Mouse (Mus musculus): ENCODE data around the gene Rac1. TPM values are rescaled to one million over a fixed set of nuclear protein-coding genes. Genes with fewer than 3 reads are reported as not detected.

Rac1 gene
- polyA plus RNA-seq, 1 experiment from 2014 or later: 352 TPM

DNA sequence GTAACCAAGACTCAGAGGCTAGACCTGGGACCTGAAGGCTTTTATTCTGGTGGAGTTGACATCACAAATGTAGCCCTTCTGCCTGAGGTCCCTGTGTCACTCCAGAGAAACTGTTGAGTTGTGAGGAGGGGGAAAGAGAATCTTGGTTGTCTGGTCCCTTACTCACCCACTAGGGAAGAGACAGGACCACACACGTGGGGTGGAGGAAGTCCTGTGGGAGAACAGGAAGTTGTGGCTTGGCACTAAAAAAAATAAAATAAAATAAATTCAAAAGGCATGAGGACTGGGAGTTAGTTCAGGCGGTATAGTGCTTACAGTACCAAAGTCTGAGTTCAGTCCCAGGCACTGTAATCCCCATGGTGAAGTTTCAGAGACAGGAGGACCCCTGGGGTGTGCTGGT, 9.2 kb upstream of the Rac1 start:
- no peaks in the 10 kb centered on the region for H3K27me3 ChIP-seq (replicated peaks; ENCODE audit: control insufficient read depth, insufficient read depth, low read length)
- no peaks in the 10 kb centered on the region for H3K4me1 ChIP-seq (replicated peaks; ENCODE audit: control insufficient read depth, insufficient read depth, low read length)
- ATAC-seq (replicated peaks; ENCODE audit: low FRiP score) (no peak), DNase-seq (ENCODE audit: low spot score) (no peak)
- no peak overlapping the region for H3K4me2 ChIP-seq
- H3K4me3 ChIP-seq (ENCODE audit: low read depth, low read length): no peak overlapping the region
- H3K9ac ChIP-seq (ENCODE audit: low read depth, low read length): no peak overlapping the region
- 21% methylated on average over 2 of the region's 2 CpGs for WGBS
- no peak overlapping the region for H3K27ac ChIP-seq (ENCODE audit: low read depth, low read length)
- H3K9me3 ChIP-seq (ENCODE audit: control insufficient read depth, low read length): no peaks in the 10 kb centered on the region
- no peaks in the 10 kb centered on the region for H3K36me3 ChIP-seq (ENCODE audit: control insufficient read depth, insufficient read depth, low read length)

DNA sequence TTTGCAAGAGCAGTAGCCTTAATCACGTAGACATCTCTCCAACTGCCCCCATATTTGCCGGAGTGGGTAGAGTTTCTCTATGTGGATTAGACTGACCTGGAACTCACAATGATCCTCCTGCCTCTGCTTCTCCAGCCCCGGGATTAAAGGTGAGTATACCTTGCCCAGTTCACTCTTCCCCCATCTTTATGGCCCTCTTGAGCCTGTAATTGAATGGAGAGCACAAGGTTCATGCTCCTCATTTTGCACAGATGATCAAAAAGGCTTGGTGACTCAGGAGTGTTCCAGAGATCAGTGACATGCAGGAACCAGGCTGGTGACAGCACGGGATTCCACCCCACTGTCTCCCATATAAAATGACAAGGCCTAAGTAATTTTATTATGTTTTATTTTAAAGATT, 7.1 kb upstream of the Rac1 start:
- Histone ChIP-seq H3K9ac (ENCODE audit: low read depth, low read length) (no peak overlapping the region), H3K27ac (ENCODE audit: low read depth, low read length) (no peak overlapping the region), H3K4me3 (ENCODE audit: low read depth, low read length) (no peak overlapping the region), H3K4me1 (replicated peaks; ENCODE audit: control insufficient read depth, insufficient read depth, low read length) (no peaks in the 10 kb centered on the region), H3K9me3 (ENCODE audit: control insufficient read depth, low read length) (no peaks in the 10 kb centered on the region), H3K36me3 (ENCODE audit: control insufficient read depth, insufficient read depth, low read length) (no peaks in the 10 kb centered on the region), H3K4me2 (no peak overlapping the region), H3K27me3 (replicated peaks; ENCODE audit: control insufficient read depth, insufficient read depth, low read length) (no peaks in the 10 kb centered on the region)
- 88% methylated on average over 4 of the region's 4 CpGs for WGBS
- ATAC-seq (replicated peaks; ENCODE audit: low FRiP score): no peak
- no peak for DNase-seq (ENCODE audit: low spot score)

DNA sequence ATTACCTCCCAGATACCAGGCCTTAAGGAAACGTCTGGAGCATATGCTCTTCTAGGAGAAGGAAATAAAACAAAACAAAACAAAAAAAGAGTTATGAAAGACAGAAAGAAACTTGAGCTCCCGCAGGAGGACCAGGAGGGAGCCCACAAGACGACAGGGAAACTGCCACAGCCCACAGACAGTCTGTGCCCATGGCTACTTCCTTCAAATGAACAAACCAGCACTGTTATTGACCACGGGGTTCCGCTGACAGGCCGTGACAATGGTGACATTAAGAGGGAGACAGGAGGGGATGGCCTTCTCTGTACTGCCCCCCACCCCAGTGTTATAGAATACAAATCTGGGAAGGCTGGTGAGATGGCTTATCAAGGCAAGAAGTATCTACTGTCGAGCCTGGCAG, 2.9 kb upstream of the Rac1 start:
- ATAC-seq (replicated peaks; ENCODE audit: low FRiP score) (no peak), DNase-seq (ENCODE audit: low spot score) (no peak)
- H3K27ac ChIP-seq (ENCODE audit: low read depth, low read length): no peak overlapping the region
- no peaks in the 10 kb centered on the region for H3K36me3 ChIP-seq (ENCODE audit: control insufficient read depth, insufficient read depth, low read length)
- WGBS: 59% methylated on average over 7 of the region's 7 CpGs
- H3K27me3 ChIP-seq (replicated peaks; ENCODE audit: control insufficient read depth, insufficient read depth, low read length): no peaks in the 10 kb centered on the region
- H3K4me3 ChIP-seq (ENCODE audit: low read depth, low read length): no peak overlapping the region
- no peak overlapping the region for H3K9ac ChIP-seq (ENCODE audit: low read depth, low read length)
- no peak overlapping the region for H3K4me2 ChIP-seq
- H3K4me1 ChIP-seq (replicated peaks; ENCODE audit: control insufficient read depth, insufficient read depth, low read length): peaks cover 11% of the 10 kb centered on the region
- H3K9me3 ChIP-seq (ENCODE audit: control insufficient read depth, low read length): no peaks in the 10 kb centered on the region

DNA sequence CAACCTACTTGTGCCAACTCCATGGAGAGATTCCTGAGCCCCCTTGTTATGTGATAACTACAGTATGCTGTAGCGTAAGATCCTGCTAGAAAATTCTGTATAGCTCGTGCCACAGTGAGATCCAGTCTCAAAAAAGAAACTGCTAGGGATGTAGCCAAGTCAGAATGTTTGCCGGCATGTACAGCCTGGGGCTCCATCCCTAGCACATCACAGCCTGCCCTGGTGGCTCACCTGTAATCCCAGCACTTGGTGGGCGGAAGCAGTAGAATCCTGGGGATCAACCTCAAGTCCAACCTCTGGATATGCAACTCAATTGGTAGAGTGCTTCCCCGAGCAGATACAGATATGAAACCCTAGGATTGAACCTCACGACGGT, 460 bp upstream of the Rac1 start:
- H3K9me3 ChIP-seq (ENCODE audit: control insufficient read depth, low read length): no peaks in the 10 kb centered on the region

DNA sequence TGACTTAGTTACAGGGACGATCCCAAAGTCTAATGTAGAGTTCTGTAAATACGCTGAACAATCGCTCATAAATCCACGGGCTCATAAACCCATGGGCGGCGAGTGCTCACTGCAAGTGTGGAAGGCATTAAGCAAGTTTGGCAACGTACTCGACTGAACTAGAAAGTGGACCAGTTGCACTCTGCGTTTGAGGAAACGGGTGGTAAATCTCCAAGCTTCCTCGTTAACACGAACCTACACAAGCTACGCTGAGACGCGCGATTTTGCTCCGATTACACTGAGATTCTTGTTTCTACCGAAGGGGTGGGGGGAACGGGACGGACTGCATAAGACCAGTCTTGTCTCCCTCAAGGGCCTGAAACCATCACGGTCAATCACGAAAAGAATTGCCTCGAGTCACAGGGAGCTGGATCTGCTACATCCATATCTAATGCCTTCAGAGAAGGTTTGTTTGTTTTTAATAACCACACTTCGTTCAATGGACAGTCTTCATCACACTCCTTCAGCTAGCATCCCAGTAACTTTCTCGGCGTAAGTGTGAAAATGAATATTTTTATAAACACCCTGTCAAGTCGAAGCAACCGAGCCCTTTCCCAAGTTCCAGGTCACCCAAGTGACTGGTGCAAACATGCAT, 1.0 kb downstream of the Rac1 start:
- DNase-seq (ENCODE audit: low spot score) (peak; percentile 47), ATAC-seq (replicated peaks; ENCODE audit: low FRiP score) (no peak)
- peak overlapping the region; percentile 95 for H3K4me2 ChIP-seq
- H3K4me3 ChIP-seq (ENCODE audit: low read depth, low read length): peak overlapping the region; percentile 99
- no peaks in the 10 kb centered on the region for H3K27me3 ChIP-seq (replicated peaks; ENCODE audit: control insufficient read depth, insufficient read depth, low read length)
- H3K4me1 ChIP-seq (replicated peaks; ENCODE audit: control insufficient read depth, insufficient read depth, low read length): peaks cover 42% of the 10 kb centered on the region
- no peaks in the 10 kb centered on the region; the same call in 1 of the 2 replicates for H3K36me3 ChIP-seq (ENCODE audit: control insufficient read depth, insufficient read depth, low read length)
- H3K9me3 ChIP-seq (ENCODE audit: control insufficient read depth, low read length): no peaks in the 10 kb centered on the region
- peak overlapping the region; percentile 100; the same call in 1 of the 2 replicates for H3K27ac ChIP-seq (ENCODE audit: low read depth, low read length)
- H3K9ac ChIP-seq (ENCODE audit: low read depth, low read length): peak overlapping the region; percentile 100
- WGBS: 5% methylated on average over 28 of the region's 28 CpGs

More for the DNA sequence above, 460 bp upstream of the Rac1 start:
- H3K27ac ChIP-seq (ENCODE audit: low read depth, low read length): peak overlapping the region; percentile 100
- H3K4me3 ChIP-seq (ENCODE audit: low read depth, low read length): peak overlapping the region; percentile 99
- H3K27me3 ChIP-seq (replicated peaks; ENCODE audit: control insufficient read depth, insufficient read depth, low read length): no peaks in the 10 kb centered on the region
- peak; percentile 10; the same call in 1 of the 2 replicates for ATAC-seq (replicated peaks; ENCODE audit: low FRiP score)
- H3K4me1 ChIP-seq (replicated peaks; ENCODE audit: control insufficient read depth, insufficient read depth, low read length): peaks cover 29% of the 10 kb centered on the region
- peak overlapping the region; percentile 100 for H3K9ac ChIP-seq (ENCODE audit: low read depth, low read length)
- DNase-seq (ENCODE audit: low spot score): no peak
- peak overlapping the region; percentile 95 for H3K4me2 ChIP-seq
- H3K36me3 ChIP-seq (ENCODE audit: control insufficient read depth, insufficient read depth, low read length): no peaks in the 10 kb centered on the region; the same call in 1 of the 2 replicates
- 14% methylated on average over 7 of the region's 7 CpGs for WGBS

DNA sequence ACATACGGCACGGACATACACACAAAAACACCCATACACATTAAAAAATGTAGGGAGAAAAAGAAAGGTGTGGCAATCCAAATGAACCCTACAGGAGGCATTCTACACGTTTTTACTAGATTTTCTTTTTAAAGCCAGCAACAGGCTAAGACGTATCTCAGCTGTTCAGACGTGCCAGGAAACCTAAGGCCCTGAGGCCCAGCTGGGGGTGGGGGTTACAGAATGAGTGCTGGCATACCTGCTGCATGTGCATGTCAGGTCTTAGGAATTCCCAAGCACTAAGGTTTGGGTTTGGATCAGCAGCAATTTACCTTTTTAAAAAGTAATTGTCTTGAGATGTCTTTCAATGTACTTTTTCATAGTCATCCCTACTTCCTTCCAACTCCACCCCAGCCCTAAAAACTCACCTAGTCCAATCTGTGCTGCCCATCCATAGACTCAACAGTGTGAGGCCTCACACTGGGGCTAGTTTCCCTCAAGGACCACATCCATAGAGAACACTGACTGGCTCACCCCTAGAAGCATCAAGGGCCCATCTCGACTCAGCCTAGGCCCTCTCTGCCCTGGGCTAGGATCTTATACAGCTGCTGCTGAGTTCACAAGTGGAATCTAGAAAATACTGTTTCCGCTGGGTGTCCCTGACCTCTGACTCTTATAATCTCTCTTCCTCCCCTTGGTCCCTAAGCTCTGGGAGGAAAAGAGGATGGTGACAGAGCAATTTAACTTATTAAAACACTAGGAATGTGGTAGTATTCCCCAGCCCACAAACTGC, 2.2 kb downstream of the Rac1 start:
- Histone ChIP-seq H3K9ac (ENCODE audit: low read depth, low read length) (peak overlapping the region; percentile 100), H3K36me3 (ENCODE audit: control insufficient read depth, insufficient read depth, low read length) (no peaks in the 10 kb centered on the region; the same call in 1 of the 2 replicates)

DNA sequence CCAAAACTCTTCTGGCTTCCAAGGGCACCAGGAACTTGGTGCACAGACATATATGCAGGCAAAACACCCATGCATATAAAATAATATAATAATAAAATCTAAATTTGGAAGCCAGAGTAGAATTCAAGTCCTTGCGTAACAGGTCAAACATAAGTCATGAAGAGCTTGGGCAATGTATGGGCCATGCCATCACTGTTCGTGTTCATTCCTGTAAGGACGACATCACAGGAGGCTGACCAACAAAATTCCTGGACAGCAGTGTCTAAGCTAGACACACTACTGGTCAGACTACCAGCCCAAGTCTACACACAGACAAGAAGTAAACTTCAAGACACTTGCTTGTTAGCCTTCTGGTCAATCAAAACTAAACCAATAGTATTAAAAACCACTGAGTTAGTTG, 5.0 kb downstream of the Rac1 start:
- peaks cover 65% of the 10 kb centered on the region for H3K4me1 ChIP-seq (replicated peaks; ENCODE audit: control insufficient read depth, insufficient read depth, low read length)
- H3K27ac ChIP-seq (ENCODE audit: low read depth, low read length): no peak overlapping the region
- ATAC-seq (replicated peaks; ENCODE audit: low FRiP score): no peak
- 0 out of 2 replicates have a peak overlapping the region, but pooled peaks have one; percentile 9 for H3K4me2 ChIP-seq
- no peak overlapping the region for H3K4me3 ChIP-seq (ENCODE audit: low read depth, low read length)
- WGBS: 85% methylated on average over 3 of the region's 3 CpGs
- peaks cover 2% of the 10 kb centered on the region; the same call in 1 of the 2 replicates for H3K36me3 ChIP-seq (ENCODE audit: control insufficient read depth, insufficient read depth, low read length)
- no peaks in the 10 kb centered on the region for H3K9me3 ChIP-seq (ENCODE audit: control insufficient read depth, low read length)
- no peaks in the 10 kb centered on the region for H3K27me3 ChIP-seq (replicated peaks; ENCODE audit: control insufficient read depth, insufficient read depth, low read length)
- DNase-seq (ENCODE audit: low spot score): no peak
- H3K9ac ChIP-seq (ENCODE audit: low read depth, low read length): no peak overlapping the region

More for the DNA sequence above, 2.2 kb downstream of the Rac1 start:
- Histone ChIP-seq H3K9me3 (ENCODE audit: control insufficient read depth, low read length) (no peaks in the 10 kb centered on the region), H3K4me2 (peak overlapping the region; percentile 95), H3K4me1 (replicated peaks; ENCODE audit: control insufficient read depth, insufficient read depth, low read length) (peaks cover 48% of the 10 kb centered on the region), H3K27me3 (replicated peaks; ENCODE audit: control insufficient read depth, insufficient read depth, low read length) (no peaks in the 10 kb centered on the region), H3K27ac (ENCODE audit: low read depth, low read length) (no peak overlapping the region; the same call in 1 of the 2 replicates), H3K4me3 (ENCODE audit: low read depth, low read length) (peak overlapping the region; percentile 99)
- ATAC-seq (replicated peaks; ENCODE audit: low FRiP score): no peak
- no peak for DNase-seq (ENCODE audit: low spot score)
- WGBS: 62% methylated on average over 7 of the region's 7 CpGs

DNA sequence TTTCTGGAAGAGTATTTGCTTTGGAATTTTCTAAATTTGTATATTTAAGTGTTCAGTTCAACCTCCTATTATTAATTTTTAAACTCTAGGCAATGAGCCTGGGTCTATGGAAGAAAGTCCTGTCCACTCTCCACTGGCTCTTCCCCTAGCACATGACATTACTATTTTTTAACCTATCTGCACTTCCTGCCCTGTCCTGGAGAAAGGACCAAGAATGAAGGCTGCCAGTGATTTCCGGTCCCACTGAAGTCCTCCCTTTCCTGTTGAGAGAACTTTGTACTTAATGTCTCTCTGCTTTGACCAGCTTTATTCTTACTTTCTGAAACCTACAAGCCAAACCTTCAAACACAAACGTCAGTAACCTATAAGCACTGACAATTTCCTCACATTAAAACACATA, 7.4 kb downstream of the Rac1 start:
- ATAC-seq (replicated peaks; ENCODE audit: low FRiP score): no peak
- DNase-seq (ENCODE audit: low spot score): no peak
- no peaks in the 10 kb centered on the region for H3K27me3 ChIP-seq (replicated peaks; ENCODE audit: control insufficient read depth, insufficient read depth, low read length)
- H3K27ac ChIP-seq (ENCODE audit: low read depth, low read length): peak overlapping the region; percentile 55; the same call in 1 of the 2 replicates
- no peaks in the 10 kb centered on the region for H3K9me3 ChIP-seq (ENCODE audit: control insufficient read depth, low read length)
- H3K4me3 ChIP-seq (ENCODE audit: low read depth, low read length): no peak overlapping the region; the same call in 1 of the 2 replicates
- H3K4me1 ChIP-seq (replicated peaks; ENCODE audit: control insufficient read depth, insufficient read depth, low read length): peaks cover 62% of the 10 kb centered on the region
- peak overlapping the region; percentile 38 for H3K4me2 ChIP-seq
- H3K9ac ChIP-seq (ENCODE audit: low read depth, low read length): no peak overlapping the region
- 39% methylated on average over 2 of the region's 2 CpGs for WGBS
- peaks cover 12% of the 10 kb centered on the region for H3K36me3 ChIP-seq (ENCODE audit: control insufficient read depth, insufficient read depth, low read length)

Measured in liver, embryonic 11.5 days (tissue).